Mouse (Mus musculus) layer of hippocampus, adult 9-11 months (tissue): Measurements from ENCODE around the gene Engase.

ENCODE experiments used
- DNase-seq: peaks from one replicate; pipeline ENCODE4 v3.0.0; 2022

Engase gene

GRCm38 (mm10) chr11:118456937-118457336, 19.7 kb upstream of the Engase start:
- peak; percentile 91 for DNase-seq

DNA sequence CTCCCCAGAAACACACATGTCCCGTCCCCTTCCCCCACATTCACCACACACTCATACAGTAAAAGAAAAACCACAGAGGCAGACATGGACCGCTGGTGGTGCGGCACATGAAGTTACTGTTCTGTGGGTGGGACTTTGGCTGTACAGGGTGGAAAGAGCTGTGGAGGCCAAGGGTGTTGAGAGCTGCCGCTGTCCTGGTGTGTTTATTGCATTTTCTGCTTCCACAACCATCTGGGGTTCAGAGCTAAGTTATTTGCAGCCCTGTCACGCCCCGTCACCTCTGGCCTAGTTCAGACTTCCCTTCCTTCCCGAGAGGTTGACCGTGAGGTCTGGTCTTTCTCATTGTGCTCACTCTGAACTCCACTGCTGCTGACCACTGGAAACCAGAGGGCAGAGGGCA, 17.6 kb upstream of the Engase start:
- peak; percentile 75 for DNase-seq

- DNase-seq: peak; percentile 55
Measured at GRCm38 (mm10) chr11:118459536-118459935, 17.1 kb upstream of the Engase start.

- no peak for DNase-seq
Measured at GRCm38 (mm10) chr11:118460280-118460679, 16.3 kb upstream of the Engase start.

DNA sequence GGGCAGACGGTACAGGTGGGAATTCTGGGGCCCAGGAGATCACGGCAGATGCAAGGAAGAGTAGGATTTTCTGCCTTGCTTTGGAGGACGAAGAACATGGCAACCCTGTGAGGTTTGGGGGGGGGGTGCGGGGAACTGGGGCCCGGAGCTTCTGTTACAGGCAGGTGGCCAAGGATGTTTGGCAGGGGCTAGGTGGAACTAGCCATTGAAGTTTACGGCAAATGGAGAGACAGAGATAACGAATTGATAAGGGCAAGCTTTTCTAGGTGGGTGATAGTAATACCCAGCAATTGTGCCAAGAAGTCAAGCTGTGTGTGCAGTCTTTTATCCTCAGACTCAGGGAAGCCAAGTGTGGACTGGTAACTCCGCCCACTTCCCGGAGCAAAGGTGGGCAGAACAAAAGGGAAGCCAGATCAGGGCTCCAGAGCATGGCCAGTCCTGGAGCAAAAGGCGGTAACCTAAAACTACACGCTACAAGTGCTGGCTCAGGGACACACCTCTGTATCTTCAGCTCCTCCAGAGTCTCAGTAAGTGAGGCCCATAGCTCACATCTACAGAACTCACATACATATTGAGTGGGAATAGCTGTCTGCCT, 9.1 kb upstream of the Engase start:
- DNase-seq: no peak

- no peak for DNase-seq
Measured at GRCm38 (mm10) chr11:118469509-118470160, 7.0 kb upstream of the Engase start.

DNA sequence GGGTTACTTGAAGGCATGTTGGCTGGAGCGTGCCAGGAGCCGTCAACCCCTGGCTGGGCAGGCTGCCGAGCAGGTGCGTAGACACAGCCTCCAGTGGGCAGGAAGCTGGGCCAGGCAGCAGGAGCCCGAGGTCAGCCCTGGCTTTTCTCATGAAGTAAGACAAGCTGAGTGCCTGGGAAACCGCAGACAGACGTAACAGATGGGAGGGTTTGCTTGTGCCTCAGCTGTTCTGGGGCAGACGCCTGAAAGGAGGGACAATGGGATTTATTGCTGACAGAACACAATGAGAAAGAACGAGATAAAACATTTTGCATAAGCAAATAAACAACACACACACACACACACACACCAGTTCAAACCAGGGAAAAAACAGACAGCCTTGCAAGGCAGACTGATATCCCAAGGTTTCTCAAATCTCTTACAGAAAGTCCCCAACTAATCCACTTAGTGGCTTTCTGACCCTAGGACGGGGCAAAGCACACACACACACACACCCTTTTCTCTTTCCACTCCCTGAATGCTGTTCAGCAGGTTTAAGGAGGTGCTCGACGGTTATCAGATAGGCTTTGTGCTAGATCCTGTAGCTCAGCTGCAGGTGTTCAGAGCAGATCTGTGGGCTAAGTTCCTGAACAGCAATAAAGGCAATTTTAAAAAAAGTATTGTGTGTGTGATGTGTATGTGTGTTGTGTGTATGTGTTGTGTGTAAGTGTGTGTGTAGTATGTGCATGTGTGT, 6.2 kb upstream of the Engase start:
- no peak for DNase-seq

GRCm38 (mm10) chr11:118471676-118472075, 5.0 kb upstream of the Engase start:
- no peak for DNase-seq

- DNase-seq: no peak
Measured at GRCm38 (mm10) chr11:118473161-118473560, 3.5 kb upstream of the Engase start.

DNA sequence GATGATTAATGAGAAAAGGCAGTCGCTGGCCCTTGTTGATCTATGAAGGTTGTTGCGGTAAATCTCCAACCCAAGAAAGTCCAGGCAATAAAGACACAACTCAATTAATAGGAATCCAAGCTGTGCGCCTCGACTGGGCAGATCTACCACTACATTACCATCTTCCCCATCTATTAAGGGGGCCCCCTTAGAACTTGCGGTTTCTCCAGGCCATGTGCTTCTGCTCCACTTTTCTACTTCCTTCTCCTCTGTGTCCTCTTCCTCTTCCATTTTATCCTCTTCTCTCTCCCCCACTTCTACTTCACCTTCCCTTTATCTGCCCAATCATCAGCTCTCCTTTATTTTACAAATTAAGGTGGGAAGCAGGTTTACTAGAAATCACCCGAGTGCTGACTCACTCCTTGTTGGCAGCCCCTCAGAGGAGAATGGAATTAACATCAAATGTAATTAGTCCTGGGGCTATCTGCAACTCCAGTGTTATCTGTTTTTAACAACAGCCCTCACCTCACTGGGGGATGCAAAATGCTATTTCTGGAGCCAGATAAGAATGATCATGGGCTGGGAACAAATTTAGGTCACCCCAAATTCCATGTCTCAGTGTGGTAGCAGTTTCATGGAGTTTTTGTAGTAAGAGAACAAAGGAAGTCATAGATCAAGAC, 2.7 kb upstream of the Engase start:
- no peak for DNase-seq

DNA sequence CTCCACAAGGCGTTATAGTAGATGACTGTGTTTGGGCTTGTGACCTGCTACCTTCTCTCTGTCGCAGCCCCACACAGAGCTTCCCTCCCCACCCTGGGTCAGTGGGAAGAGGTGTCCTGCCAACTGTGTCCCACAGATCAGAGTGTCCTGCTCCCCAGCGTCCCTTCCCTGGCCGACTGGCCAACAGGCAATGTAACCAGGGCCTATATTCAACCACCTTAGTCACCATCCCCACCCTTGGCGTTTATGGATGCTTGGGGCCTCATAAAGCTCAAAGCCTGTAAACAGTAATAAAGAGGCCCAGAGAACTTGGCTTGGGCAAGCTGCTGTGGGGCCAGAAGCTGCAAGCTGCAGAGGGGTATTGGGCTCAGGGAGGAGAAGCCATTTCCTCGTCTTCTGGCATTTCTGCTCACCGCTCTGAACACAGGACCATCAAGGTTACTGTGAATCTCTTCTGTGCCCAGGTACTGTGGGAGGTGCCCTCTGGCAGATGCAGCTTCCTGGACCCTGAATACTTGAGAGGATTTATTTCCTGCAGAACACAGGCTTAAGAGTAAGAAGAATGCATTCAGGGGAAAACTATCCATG, 1.0 kb upstream of the Engase start:
- no peak for DNase-seq

GRCm38 (mm10) chr11:118479776-118480175, 3.1 kb downstream of the Engase start:
- DNase-seq: no peak

- DNase-seq: no peak
Measured at GRCm38 (mm10) chr11:118481231-118481630, 4.6 kb downstream of the Engase start.

- no peak for DNase-seq
Measured at GRCm38 (mm10) chr11:118481751-118482150, 5.1 kb downstream of the Engase start.

DNA sequence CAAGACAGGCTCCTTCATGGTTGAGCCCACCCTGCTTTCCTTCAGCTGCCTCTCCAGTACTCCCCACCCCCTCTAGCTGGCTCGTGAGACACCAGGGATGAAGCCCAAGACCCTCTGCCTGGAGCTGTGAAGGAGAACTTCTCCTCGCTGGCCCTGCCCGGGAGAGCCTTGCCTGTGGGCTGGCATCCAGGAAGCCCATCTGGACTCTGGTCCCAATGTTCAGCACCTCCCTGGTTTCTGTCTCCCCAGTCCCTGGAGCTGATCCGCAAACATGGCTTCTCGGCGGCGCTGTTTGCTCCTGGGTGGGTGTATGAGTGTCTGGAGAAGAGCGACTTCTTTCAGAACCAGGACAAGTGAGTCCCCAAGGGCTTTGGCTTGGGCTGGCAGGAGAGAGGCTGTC, 7.5 kb downstream of the Engase start:
- DNase-seq: no peak

DNA sequence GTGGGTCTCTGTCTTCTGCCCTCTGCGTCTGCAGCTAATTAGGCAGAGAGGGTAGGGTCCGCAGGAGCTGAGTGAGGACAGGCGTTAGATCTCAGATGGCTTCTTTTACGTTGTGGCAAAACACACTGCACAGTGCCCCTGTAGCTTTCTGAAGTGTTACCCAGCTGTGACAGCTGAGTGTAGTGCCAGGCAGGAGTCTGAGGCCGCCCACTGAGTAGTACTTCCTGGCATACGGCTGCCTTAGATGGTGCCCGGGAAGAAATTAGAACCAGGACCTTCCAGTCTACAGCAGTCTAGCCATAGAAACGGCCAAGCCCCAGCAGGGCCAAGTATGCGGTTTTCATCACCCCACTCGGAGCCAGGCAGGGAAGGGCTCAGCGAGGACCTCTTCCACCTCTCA, 8.7 kb downstream of the Engase start:
- DNase-seq: no peak

GRCm38 (mm10) chr11:118485780-118486179, 9.2 kb downstream of the Engase start:
- DNase-seq: no peak

DNA sequence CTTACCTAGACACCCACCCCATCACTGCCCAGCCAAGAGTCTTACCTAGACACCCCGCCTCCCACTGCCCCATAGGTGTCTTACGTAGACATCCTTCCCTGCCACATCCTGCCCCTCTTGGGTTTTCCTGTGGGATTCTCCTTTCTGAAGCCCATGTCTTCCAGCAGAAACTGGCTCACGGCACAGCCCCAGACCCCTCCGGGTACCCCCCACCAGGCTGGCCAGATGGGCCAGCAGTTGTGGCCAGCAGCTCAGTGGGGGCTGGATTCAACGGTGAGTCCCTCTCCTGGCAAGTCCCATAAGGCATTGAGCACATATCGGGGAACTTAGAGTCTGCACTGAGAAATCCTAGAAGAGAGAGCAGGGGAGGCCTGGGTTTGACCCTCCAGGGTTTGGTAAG, 9.7 kb downstream of the Engase start:
- DNase-seq: no peak

DNA sequence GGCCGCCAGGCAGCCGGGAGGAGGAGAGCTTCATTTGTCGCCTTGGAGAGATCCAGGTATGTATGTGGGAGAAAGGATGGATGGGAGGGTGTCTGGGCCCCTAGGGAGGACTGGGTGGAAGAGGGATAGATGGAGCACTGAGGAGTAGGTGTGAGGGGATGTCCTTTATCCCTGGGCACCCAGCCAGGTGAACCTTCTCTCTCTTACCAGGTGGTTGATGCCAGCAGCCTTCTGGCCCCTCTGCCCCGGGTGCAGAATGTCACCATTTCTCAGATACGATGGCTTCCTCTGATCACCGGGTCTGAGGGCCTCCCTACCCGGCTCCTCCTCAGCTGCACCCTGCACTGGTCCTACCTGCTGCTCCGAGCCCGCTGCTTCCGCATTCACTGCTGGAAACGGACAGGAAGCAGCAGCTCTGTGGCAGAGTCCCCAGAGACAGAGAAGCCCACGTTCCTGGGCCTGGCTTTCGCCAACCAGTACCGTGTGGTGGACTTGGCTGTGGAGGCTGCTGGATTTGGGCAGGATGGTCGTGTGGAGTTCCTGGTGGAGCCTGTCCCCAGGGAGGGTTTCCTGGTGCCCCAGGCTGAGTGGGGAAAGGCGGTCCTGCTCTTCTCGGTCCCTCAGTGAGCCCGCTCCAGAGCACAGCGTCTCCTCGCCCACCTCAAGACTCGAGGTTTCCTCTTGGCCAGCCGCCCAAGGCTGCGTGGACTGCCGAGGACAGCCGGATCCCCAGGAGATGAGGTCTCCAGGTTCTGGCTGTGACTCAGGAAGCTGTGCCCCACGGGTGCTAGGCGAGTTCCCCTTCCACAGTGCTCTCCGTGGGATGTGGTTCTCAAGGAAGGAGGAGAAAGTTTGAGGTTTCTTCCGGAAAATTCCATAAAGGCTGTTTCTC, 10.5 kb downstream of the Engase start:
- no peak for DNase-seq

DNA sequence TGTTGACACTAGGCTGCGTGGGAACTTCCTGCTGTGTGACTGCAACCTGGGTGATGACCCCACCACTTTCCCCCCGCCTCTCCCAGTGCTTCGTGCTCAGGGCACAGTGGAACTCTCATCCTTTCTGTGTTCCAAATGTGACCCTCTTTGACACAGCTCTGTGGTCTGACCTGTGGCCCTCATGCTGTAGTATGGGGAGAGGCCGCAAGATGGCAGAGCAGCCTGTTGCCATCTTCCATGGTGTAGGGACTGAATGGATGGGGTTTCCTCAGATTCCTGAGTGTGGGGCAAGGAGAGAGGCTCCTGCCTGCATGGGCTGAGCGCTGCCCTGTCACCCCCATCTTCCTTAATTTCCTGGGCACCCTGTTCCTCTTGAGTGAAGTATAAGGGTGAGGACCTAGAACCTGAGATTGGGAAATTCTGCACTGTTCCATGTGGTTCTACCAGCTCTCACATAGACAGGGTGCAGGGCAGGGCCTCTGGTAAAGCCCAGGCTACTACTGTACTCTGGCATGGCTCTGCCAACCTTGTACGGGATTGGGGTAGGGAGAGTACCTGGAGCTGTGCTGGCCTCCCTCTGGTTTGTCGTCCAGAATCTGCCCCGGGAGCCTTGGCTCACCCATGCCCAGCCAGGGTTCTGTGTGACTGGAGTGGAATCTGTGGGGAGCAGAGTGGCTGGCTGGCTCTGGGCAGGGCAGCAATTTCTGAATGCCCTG, 11.7 kb downstream of the Engase start:
- no peak for DNase-seq

DNA sequence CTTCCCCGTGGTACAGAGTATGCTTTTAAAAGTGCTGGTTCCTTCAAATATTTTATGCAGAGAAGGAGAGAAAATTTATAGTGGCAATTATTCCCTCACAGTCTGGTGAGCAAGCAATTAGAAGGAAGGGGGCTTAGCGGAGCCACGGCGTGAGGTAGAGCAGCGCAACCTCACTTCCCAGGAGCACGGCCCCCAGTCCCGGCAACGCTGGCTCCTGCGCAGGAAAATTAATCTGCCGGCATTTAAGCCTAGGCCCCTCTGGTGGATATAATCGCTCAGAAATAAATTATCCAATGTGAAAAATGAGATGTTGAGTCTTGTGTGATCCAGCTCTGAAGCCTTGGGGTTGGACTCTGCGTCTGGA, 12.3 kb downstream of the Engase start:
- no peak for DNase-seq
